Mouse (Mus musculus) G1E (cell line): Measurements from ENCODE around the gene Rnf150. TPM values are rescaled to one million over a fixed set of nuclear protein-coding genes. Genes with fewer than 3 reads are reported as not detected.

Source experiments
- ATAC-seq: 2 replicates; pipeline ENCODE4 v1.8.0; 2016; ENCODE audit warnings: mild to moderate bottlenecking; ENCODE audit not compliant: insufficient number of reproducible peaks, poor library complexity, low FRiP score, severe bottlenecking; ENCODE audit errors: extremely low read depth
- DNase-seq: peaks from one replicate; pipeline ENCODE4 v3.0.0; 2012; ENCODE audit warnings: low spot score
- H3K27me3 ChIP-seq: 2 replicates; pipeline ENCODE4 v1.6.1; 2012; ENCODE audit warnings: mild to moderate bottlenecking, low read length, inconsistent platforms; ENCODE audit not compliant: insufficient read depth
- H3K36me3 ChIP-seq: replicated peaks from 2 replicates; pipeline ENCODE3; 2012; ENCODE audit warnings: mild to moderate bottlenecking, inconsistent platforms
- H3K4me1 ChIP-seq: 2 replicates; pipeline ENCODE4 v1.6.1; 2012; ENCODE audit warnings: low read depth, low read length, inconsistent platforms, mixed read lengths; ENCODE audit not compliant: insufficient read depth
- H3K4me3 ChIP-seq: 2 replicates; pipeline ENCODE4 v1.5.1; 2012; ENCODE audit warnings: low read depth, mild to moderate bottlenecking, inconsistent platforms, low read length, moderate library complexity, mixed read lengths
- H3K9me3 ChIP-seq: replicated peaks from 2 replicates; pipeline ENCODE4 v1.6.1; 2012; ENCODE audit warnings: inconsistent platforms
- CTCF ChIP-seq: IDR thresholded peaks from 2 replicates; pipeline ENCODE4 v1.5.1; 2012; ENCODE audit warnings: low read depth, low read length, inconsistent platforms, mixed read lengths
- GATA1 ChIP-seq: IDR thresholded peaks from 2 replicates; pipeline ENCODE4 v1.6.1; 2012; ENCODE audit warnings: borderline replicate concordance, low read length, inconsistent platforms, mixed read lengths
- GATA2 ChIP-seq: IDR thresholded peaks from 2 replicates; pipeline ENCODE4 v1.6.1; 2012; ENCODE audit warnings: low read depth, low read length, inconsistent platforms, borderline replicate concordance
- POLR2AphosphoS5 ChIP-seq: IDR thresholded peaks from 2 replicates; pipeline ENCODE4 v1.6.1; 2012; ENCODE audit warnings: low read depth, low read length, inconsistent platforms; ENCODE audit not compliant: insufficient replicate concordance
- TAL1 ChIP-seq: conservative IDR thresholded peaks from 2 replicates; pipeline ENCODE4 v1.6.1; 2012; ENCODE audit warnings: low read depth, low read length, inconsistent platforms, mixed read lengths
- polyA plus RNA-seq: library from polyadenylated mRNA; stranded (reverse); fragments of >175 nt; gene quantifications from 2 replicates; pipeline ENCODE4 v1.2.3, GENCODE M21; 2012
- total RNA-seq, 2 experiments: library from RNA; stranded (forward) in 1 of 2; stranded (reverse) in 1 of 2; fragments of 200-1000 nt in 1 of 2; fragments of >200 nt in 1 of 2; fragmentation: Nextera tagmentation in 1 of 2; gene quantifications; 2 replicates each; pipeline ENCODE4 v1.2.3; 2014 to 2017

Rnf150 gene
- total and polyA plus RNA-seq, 3 experiments: 0.11 TPM; not detected in 2

DNA sequence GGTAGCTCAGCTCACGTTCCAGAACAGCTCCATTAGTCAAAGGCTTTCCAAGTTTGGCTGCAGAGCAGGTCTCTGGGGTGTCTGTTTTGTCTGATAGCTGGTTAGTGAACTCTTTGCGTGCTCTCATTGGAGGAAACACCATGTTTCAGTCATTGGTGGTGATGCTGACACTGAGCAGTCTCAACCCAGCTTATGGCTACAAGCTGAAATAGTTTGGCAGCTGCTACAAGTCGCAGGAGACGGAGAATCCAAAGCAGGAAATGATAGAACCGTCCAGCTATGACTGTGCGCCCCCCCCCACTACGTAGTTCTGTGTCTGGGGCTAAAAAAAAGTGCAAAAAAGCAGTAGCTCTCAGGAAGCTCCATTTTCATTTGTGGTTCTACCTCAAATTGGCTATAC, 12.0 kb downstream of the Rnf150 start:
- 0 out of 2 replicates have a peak, but pooled peaks cover under 1% of the 10 kb centered on the region for H3K27me3 ChIP-seq
- no peaks in the 10 kb centered on the region for H3K36me3 ChIP-seq
- no peak overlapping the region for H3K4me3 ChIP-seq
- ATAC-seq: no peak
- no peaks in the 10 kb centered on the region for H3K9me3 ChIP-seq
- no peaks in the 10 kb centered on the region for H3K4me1 ChIP-seq
- no peak for TF ChIP-seq CTCF
- no peak for TF ChIP-seq GATA2
- no peak for TF ChIP-seq GATA1
- TF ChIP-seq TAL1: no peak
- TF ChIP-seq POLR2AphosphoS5: no peak
- DNase-seq: no peak

DNA sequence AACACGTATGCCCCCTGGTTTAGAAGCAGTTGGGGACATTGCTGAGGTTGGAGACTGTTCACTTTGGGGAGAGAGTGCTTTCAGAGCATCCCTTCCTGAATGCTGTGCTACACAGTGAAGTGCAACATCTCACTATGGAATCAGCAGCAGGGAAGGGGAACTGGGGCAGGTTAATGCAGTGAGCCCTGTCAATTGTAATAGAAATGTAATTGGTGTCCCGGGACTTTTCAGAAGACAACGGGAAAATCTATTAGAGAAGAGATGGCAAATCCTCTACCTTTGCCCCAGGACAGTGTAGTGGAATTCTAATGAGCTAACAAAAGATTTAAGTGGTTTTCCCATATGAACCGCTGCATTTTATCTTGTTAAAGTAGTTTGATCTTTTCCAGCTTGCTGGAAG, 21.3 kb downstream of the Rnf150 start:
- TF ChIP-seq POLR2AphosphoS5 (no peak), GATA2 (no peak), TAL1 (no peak), GATA1 (no peak), CTCF (no peak)
- Histone ChIP-seq H3K4me1 (no peaks in the 10 kb centered on the region), H3K36me3 (no peaks in the 10 kb centered on the region), H3K4me3 (no peak overlapping the region), H3K27me3 (no peaks in the 10 kb centered on the region), H3K9me3 (no peaks in the 10 kb centered on the region)
- ATAC-seq: no peak
- DNase-seq: no peak

DNA sequence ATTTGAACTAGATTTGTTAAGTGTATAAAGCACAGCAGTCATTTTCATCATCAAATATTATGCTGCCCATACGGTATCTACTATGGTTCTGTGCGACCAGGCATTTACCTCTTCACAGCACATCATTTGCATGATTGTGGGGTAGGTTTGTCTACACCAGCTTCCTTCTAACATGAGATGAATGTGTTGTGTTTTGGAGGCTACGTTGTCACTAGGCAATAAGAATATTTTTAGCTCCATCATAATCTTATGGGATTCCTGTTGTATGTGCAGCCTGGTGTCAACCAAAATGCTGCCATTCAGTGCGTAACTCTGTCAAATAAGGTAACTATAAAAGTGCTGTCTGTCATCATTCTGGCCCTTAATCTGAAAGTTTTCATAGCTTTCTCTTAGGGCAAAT, 24.1 kb downstream of the Rnf150 start:
- Histone ChIP-seq H3K36me3 (no peaks in the 10 kb centered on the region), H3K9me3 (no peaks in the 10 kb centered on the region), H3K4me3 (no peak overlapping the region), H3K4me1 (no peaks in the 10 kb centered on the region), H3K27me3 (0 out of 2 replicates have a peak, but pooled peaks cover 3% of the 10 kb centered on the region)
- DNase-seq (no peak), ATAC-seq (no peak)
- TF ChIP-seq GATA2 (no peak), GATA1 (no peak), CTCF (no peak), TAL1 (no peak)

DNA sequence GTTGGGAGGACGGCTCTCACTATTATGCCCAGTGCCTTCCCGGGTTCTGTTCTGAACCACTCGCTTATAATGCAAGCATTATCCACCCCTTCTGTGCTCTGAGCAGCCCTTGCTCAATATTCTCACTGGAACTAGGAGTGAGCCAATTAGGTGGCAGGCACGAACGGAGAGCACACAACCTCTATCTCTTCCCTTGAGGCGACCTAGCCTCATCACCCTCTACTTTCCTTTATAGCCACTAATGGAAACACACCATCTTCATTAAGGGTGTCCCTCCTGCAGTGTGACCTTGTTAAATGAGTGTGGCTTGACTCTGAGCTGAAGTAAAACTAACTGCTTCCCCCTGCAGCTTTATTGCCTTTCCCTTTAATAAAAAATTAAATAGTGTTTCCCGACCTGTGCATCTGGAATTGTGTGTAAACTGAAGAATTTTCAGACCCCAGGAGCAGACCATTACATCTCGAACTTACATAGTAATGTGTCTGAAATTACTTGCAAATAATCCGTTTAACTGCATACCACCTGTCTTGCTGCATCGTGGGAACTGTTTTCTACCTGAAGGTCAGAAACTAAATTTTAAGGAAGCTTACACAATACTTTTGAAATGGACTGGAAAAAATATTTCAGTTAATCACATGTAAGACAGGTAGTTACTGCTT, 26.0 kb downstream of the Rnf150 start:
- DNase-seq: no peak
- no peak for ATAC-seq
- H3K27me3 ChIP-seq: 0 out of 2 replicates have a peak, but pooled peaks cover 3% of the 10 kb centered on the region
- no peaks in the 10 kb centered on the region for H3K36me3 ChIP-seq
- H3K4me3 ChIP-seq: no peak overlapping the region
- TF ChIP-seq GATA2: no peak
- no peak for TF ChIP-seq TAL1
- no peak for TF ChIP-seq CTCF
- TF ChIP-seq POLR2AphosphoS5: no peak
- TF ChIP-seq GATA1: no peak
- no peaks in the 10 kb centered on the region for H3K9me3 ChIP-seq
- no peaks in the 10 kb centered on the region for H3K4me1 ChIP-seq

DNA sequence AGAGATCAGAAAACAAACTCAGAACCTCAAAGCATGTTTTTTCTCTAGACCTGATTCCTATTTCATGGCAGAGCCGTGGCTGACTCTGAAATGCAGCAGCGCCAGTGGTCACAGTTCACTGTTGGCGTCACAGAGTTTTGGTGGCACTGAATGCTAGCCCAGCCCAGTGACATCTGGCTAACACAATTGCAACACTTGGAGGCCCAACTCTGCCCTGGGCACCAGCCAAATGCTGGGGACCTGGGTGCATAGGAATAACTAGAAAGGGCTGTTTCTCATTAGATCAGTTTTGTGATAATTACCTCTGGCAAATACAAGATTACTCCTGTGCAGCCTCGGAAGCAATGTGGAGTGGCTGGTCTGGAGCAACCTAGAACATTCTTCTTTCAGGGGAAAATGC, 31.9 kb downstream of the Rnf150 start:
- no peaks in the 10 kb centered on the region for H3K36me3 ChIP-seq
- no peaks in the 10 kb centered on the region for H3K9me3 ChIP-seq
- TF ChIP-seq GATA1: no peak
- TF ChIP-seq GATA2: no peak
- TF ChIP-seq CTCF: no peak
- TF ChIP-seq TAL1: no peak
- no peak for TF ChIP-seq POLR2AphosphoS5
- ATAC-seq (no peak), DNase-seq (no peak)
- H3K27me3 ChIP-seq: no peaks in the 10 kb centered on the region
- no peaks in the 10 kb centered on the region for H3K4me1 ChIP-seq
- H3K4me3 ChIP-seq: no peak overlapping the region

DNA sequence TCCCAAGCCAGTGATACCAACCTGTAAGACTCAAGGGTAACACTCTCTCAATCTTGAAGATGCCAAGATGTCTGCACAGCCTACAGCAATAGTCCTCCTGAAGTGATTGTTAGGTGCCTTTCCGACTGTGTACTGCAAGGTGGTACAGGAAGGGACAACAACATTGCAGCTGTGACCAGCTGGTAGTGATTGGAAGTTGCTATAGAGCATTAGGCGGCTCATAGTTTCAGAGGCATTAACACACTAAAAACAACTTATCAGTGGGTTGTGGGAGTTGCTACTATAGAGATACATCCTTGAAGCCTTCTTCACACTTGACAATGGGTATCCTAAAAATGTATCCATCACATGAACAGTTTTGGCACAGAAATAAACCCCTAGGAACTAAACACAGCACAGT, 33.6 kb downstream of the Rnf150 start:
- H3K4me3 ChIP-seq: no peak overlapping the region
- H3K9me3 ChIP-seq: no peaks in the 10 kb centered on the region
- H3K27me3 ChIP-seq: no peaks in the 10 kb centered on the region
- TF ChIP-seq POLR2AphosphoS5 (no peak), GATA1 (no peak), CTCF (no peak), TAL1 (no peak), GATA2 (no peak)
- H3K4me1 ChIP-seq: no peaks in the 10 kb centered on the region
- H3K36me3 ChIP-seq: no peaks in the 10 kb centered on the region
- ATAC-seq (no peak), DNase-seq (no peak)
